Mouse (Mus musculus) bone marrow, adult 2 months (tissue): Measurements from ENCODE around the gene Epn2.

Source experiments
- CTCF ChIP-seq: fragments of 200-500 bp; IDR thresholded peaks from 2 replicates; pipeline ENCODE4 v1.5.1; 2011; ENCODE audit warnings: low read length, control low read depth; ENCODE audit not compliant: control insufficient read depth, insufficient read depth
- POLR2A ChIP-seq: fragments of 200-500 bp; IDR thresholded peaks from 2 replicates; pipeline ENCODE4 v1.6.1; 2011; ENCODE audit warnings: low read depth, mild to moderate bottlenecking, control low read depth, low read length, borderline replicate concordance; ENCODE audit not compliant: control insufficient read depth

GRCm38 (mm10) chr11:61593069-61593468, 13.6 kb upstream of the Epn2 start:
- TF ChIP-seq CTCF (no peak), POLR2A (no peak)
